In genomic region chr13:43558357-43558756, GRCm38 (mm10) we compare ENCODE assay signal across 9 mouse cellular contexts. TPM values are rescaled to one million over a fixed set of nuclear protein-coding genes. Genes with fewer than 3 reads are reported as not detected.
DNase-seq lines count a peak whose midpoint lies in the region; ATAC-seq and TF ChIP-seq lines count a peak whose summit lies in the region.
"Had no signal": no experiment of that assay in that cellular context is flagged by ENCODE, and none has a peak within 500 bp of the region (broad histone marks: within the 10 kb centered on the region; RNA-seq: fewer than 3 reads in every experiment).

No protein-coding gene starts in this region.

- peaks cover 12% of the 10 kb centered on the region for H3K36me3 ChIP-seq in forebrain, embryonic 10.5 days (replicated peaks)
- no peaks in the 10 kb centered on the region for H3K36me3 ChIP-seq in forebrain, embryonic 11.5 days (ENCODE audit: control insufficient read depth, insufficient read depth, low read length)
- H3K36me3 ChIP-seq in liver, adult 2 months (ENCODE audit: control insufficient read depth, insufficient read depth, low read length), result peaks cover 2% of the 10 kb centered on the region; the same call in 1 of the 2 replicates
- H3K36me3 ChIP-seq in neural tube, embryonic 13.5 days, result peaks cover 19% of the 10 kb centered on the region

- H3K4me1 ChIP-seq in forebrain, embryonic 10.5 days, result peaks cover 31% of the 10 kb centered on the region
- no peaks in the 10 kb centered on the region for H3K4me1 ChIP-seq in forebrain, embryonic 11.5 days (replicated peaks; ENCODE audit: control insufficient read depth, insufficient read depth, low read length)
- H3K4me1 ChIP-seq in liver, adult 2 months (ENCODE audit: control insufficient read depth, insufficient read depth, low read length), result peaks cover 7% of the 10 kb centered on the region; the same call in 1 of the 2 replicates
- peaks cover 15% of the 10 kb centered on the region for H3K4me1 ChIP-seq in neural tube, embryonic 13.5 days (replicated peaks)

- 90% methylated on average over 6 of the region's 6 CpGs for WGBS in forebrain, embryonic 10.5 days
- 88% methylated on average over 6 of the region's 6 CpGs for WGBS in forebrain, embryonic 11.5 days
- WGBS in liver, adult 2 months, result 62% methylated on average over 6 of the region's 6 CpGs
- WGBS in neural tube, embryonic 13.5 days, result 49% methylated on average over 6 of the region's 6 CpGs

- no peak overlapping the region; the same call in 1 of the 2 replicates for H3K4me2 ChIP-seq in forebrain, embryonic 11.5 days (ENCODE audit: low read depth, low read length, severe bottlenecking)
- peak overlapping the region; percentile 70 for H3K4me2 ChIP-seq in neural tube, embryonic 13.5 days

- no peak for TF ChIP-seq POLR2A in liver, adult 2 months (IDR thresholded peaks at IDR 0.05; ENCODE audit: extremely low read depth, insufficient read depth, low read length)

- H3K27ac ChIP-seq in forebrain, embryonic 10.5 days, result no peak overlapping the region
- no peak overlapping the region for H3K27ac ChIP-seq in forebrain, embryonic 11.5 days (ENCODE audit: low read depth, low read length)
- H3K27ac ChIP-seq in liver, adult 2 months (replicated peaks; ENCODE audit: insufficient read depth, low read depth, low read length), result no peak overlapping the region
- no peak overlapping the region for H3K27ac ChIP-seq in neural tube, embryonic 13.5 days (replicated peaks)

- no peak for TF ChIP-seq CTCF in liver, adult 2 months (IDR thresholded peaks at IDR 0.05; ENCODE audit: low read depth, low read length)

- no peaks in the 10 kb centered on the region for H3K9me3 ChIP-seq in forebrain, embryonic 10.5 days
- no peaks in the 10 kb centered on the region for H3K9me3 ChIP-seq in forebrain, embryonic 11.5 days (ENCODE audit: control insufficient read depth, low read length)
- no peaks in the 10 kb centered on the region for H3K9me3 ChIP-seq in neural tube, embryonic 13.5 days

- H3K9ac ChIP-seq in forebrain, embryonic 11.5 days (ENCODE audit: low read length), result no peak overlapping the region
- no peak overlapping the region for H3K9ac ChIP-seq in liver, adult 2 months (ENCODE audit: low read depth, low read length)
- H3K9ac ChIP-seq in neural tube, embryonic 13.5 days, result no peak overlapping the region

- peaks cover 19% of the 10 kb centered on the region; the same call in 1 of the 2 replicates for H3K79me2 ChIP-seq in liver, adult 2 months (ENCODE audit: control insufficient read depth, insufficient read depth, low read length)

- peak overlapping the region; percentile 77; the same call in 1 of the 2 replicates for H3K4me3 ChIP-seq in forebrain, embryonic 10.5 days
- no peak overlapping the region for H3K4me3 ChIP-seq in forebrain, embryonic 11.5 days (ENCODE audit: low read depth, low read length)
- H3K4me3 ChIP-seq in liver, adult 2 months (ENCODE audit: insufficient read depth, low read depth, low read length), result no peak overlapping the region
- no peak overlapping the region; the same call in 1 of the 2 replicates for H3K4me3 ChIP-seq in neural tube, embryonic 13.5 days

- peaks cover 42% of the 10 kb centered on the region for H3K27me3 ChIP-seq in forebrain, embryonic 10.5 days (ENCODE audit: poor library complexity, severe bottlenecking)
- H3K27me3 ChIP-seq in forebrain, embryonic 11.5 days (ENCODE audit: control insufficient read depth, insufficient read depth, low read length), result no peaks in the 10 kb centered on the region
- H3K27me3 ChIP-seq in liver, adult 2 months (ENCODE audit: control insufficient read depth, insufficient read depth, low read length), result no peaks in the 10 kb centered on the region
- H3K27me3 ChIP-seq in neural tube, embryonic 13.5 days, result no peaks in the 10 kb centered on the region; the same call in none of the 2 replicates

- ATAC-seq in forebrain, embryonic 11.5 days (replicated peaks; ENCODE audit: low FRiP score), result no peak
- no peak for ATAC-seq in neural tube, embryonic 13.5 days (ENCODE audit: low read depth)
- no peak for ATAC-seq in CD4-positive, CD25-positive, alpha-beta regulatory T cell, adult 4 months

- DNase-seq in forebrain, embryonic 10.5 days (ENCODE audit: extremely low spot score, low spot score), result no peak
- DNase-seq in forebrain, embryonic 11.5 days (ENCODE audit: low spot score), result no peak
- DNase-seq in liver, adult 2 months (ENCODE audit: extremely low read depth, low read depth, low spot score), result peak; percentile 20
- DNase-seq in liver, result no peak
- peak; percentile 39 to 56 for DNase-seq in kidney, postnatal 25 days
- DNase-seq in thymus, postnatal 25 days, result no peak
- DNase-seq: cerebellum, postnatal 25 days had no signal

RNA-seq across cellular contexts. Expression of gene Mcur1, which starts 1.6 kb away (rescaled TPM):
- 10.1 and 10.5 TPM in 2 replicates for polyA plus RNA-seq in forebrain, embryonic 10.5 days (2016; fragmentation: Nextera tagmentation; extraction: Ambion mirVana)
- 12.2 and 12.9 TPM in 2 replicates for polyA plus RNA-seq in forebrain, embryonic 11.5 days (2014; fragmentation: Nextera tagmentation; extraction: Ambion mirVana)
- 14.7 and 17.9 TPM in 2 replicates for total RNA-seq in liver, adult 2 months (2014; rRNA removed)
- polyA plus RNA-seq in liver, adult 2 months (2012; rRNA removed), result 14.8 and 16.6 TPM in 2 replicates
- polyA plus RNA-seq in neural tube, embryonic 13.5 days (2015; fragmentation: Nextera tagmentation; extraction: Ambion mirVana), result 8.2 and 9.1 TPM in 2 replicates
- 10 to 100 TPM; 15.1 to 17.6 TPM for polyA plus RNA-seq in CD4-positive, CD25-positive, alpha-beta regulatory T cell, adult 4 months (2017; shearing (Covaris generic))

RNA-seq across cellular contexts. Expression of gene Rnf182, which starts 57.2 kb away (rescaled TPM):
- polyA plus RNA-seq in forebrain, embryonic 10.5 days (2016; fragmentation: Nextera tagmentation; extraction: Ambion mirVana), result 6.6 and 6.7 TPM in 2 replicates
- 10.0 and 13.5 TPM in 2 replicates for polyA plus RNA-seq in forebrain, embryonic 11.5 days (2014; fragmentation: Nextera tagmentation; extraction: Ambion mirVana)
- not detected in 2 replicates for total RNA-seq in liver, adult 2 months (2014; rRNA removed)
- polyA plus RNA-seq in liver, adult 2 months (2012; rRNA removed), result 0.02 TPM in 1 of 2 replicates, not detected in the other
- 19.9 and 27.3 TPM in 2 replicates for polyA plus RNA-seq in neural tube, embryonic 13.5 days (2015; fragmentation: Nextera tagmentation; extraction: Ambion mirVana)
- not detected for polyA plus RNA-seq in CD4-positive, CD25-positive, alpha-beta regulatory T cell, adult 4 months (2017; shearing (Covaris generic))

Comparison
In these comparisons a context has a peak if more than half of its experiments do, and no peak if none do; other contexts are left out.
1. DNase-seq: peak in liver, adult 2 months (single experiment) and kidney, postnatal 25 days (2 of 2); none in forebrain, embryonic 10.5 days (single experiment), forebrain, embryonic 11.5 days (single experiment), liver (single experiment) and thymus, postnatal 25 days (single experiment).